Comparison of ENCODE assay signal across 25 mouse cellular contexts in genomic region chr15:20772289-20772688, GRCm38 (mm10).
"Had no signal": no experiment of that assay in that cellular context is flagged by ENCODE, and none has a peak within 500 bp of the region (broad histone marks: within the 10 kb centered on the region; RNA-seq: fewer than 3 reads in every experiment).

No protein-coding gene starts in this region.

- H3K9me3 ChIP-seq: embryonic facial prominence, embryonic 10.5 days; embryonic facial prominence, embryonic 12.5 days; embryonic facial prominence, embryonic 13.5 days; embryonic facial prominence, embryonic 15.5 days; forebrain, embryonic 10.5 days; forebrain, embryonic 12.5 days; forebrain, embryonic 13.5 days; forebrain, embryonic 15.5 days; heart, embryonic 10.5 days had no signal

- H3K9ac ChIP-seq: embryonic facial prominence, embryonic 12.5 days; embryonic facial prominence, embryonic 13.5 days; embryonic facial prominence, embryonic 15.5 days; forebrain, embryonic 12.5 days; forebrain, embryonic 13.5 days; forebrain, embryonic 15.5 days; forebrain, postnatal 0 days had no signal

- H3K27ac ChIP-seq: embryonic facial prominence, embryonic 10.5 days; embryonic facial prominence, embryonic 12.5 days; embryonic facial prominence, embryonic 13.5 days; embryonic facial prominence, embryonic 15.5 days; forebrain, embryonic 10.5 days; forebrain, embryonic 12.5 days; forebrain, embryonic 13.5 days; forebrain, embryonic 15.5 days; gastrocnemius, adult 2 months; heart, adult 2 months; heart, embryonic 10.5 days had no signal

- H3K27me3 ChIP-seq: embryonic facial prominence, embryonic 12.5 days; embryonic facial prominence, embryonic 13.5 days; embryonic facial prominence, embryonic 15.5 days; forebrain, embryonic 12.5 days; forebrain, embryonic 13.5 days; forebrain, embryonic 15.5 days had no signal

- H3K36me3 ChIP-seq: embryonic facial prominence, embryonic 10.5 days; embryonic facial prominence, embryonic 12.5 days; embryonic facial prominence, embryonic 13.5 days; embryonic facial prominence, embryonic 15.5 days; forebrain, embryonic 10.5 days; forebrain, embryonic 12.5 days; forebrain, embryonic 15.5 days; heart, embryonic 10.5 days had no signal

- H3K4me3 ChIP-seq: embryonic facial prominence, embryonic 10.5 days; embryonic facial prominence, embryonic 12.5 days; embryonic facial prominence, embryonic 13.5 days; embryonic facial prominence, embryonic 15.5 days; erythroblast, embryonic 14.5 days; forebrain, embryonic 10.5 days; forebrain, embryonic 12.5 days; forebrain, embryonic 13.5 days; forebrain, embryonic 15.5 days; gastrocnemius, adult 2 months; heart, adult 2 months; heart, embryonic 10.5 days had no signal

- DNase-seq: cerebellum, adult 9-11 months; cerebellum, postnatal 10 days; cerebellum, postnatal 14 days; cerebellum, postnatal 25 days; cerebellum, postnatal 36 days; embryo, embryonic 11 days; forebrain, postnatal 0 days; gastrocnemius, adult 2 months; gastrocnemius, postnatal 10 days; gastrocnemius, postnatal 14 days; gastrocnemius, postnatal 25 days; gastrocnemius, postnatal 36 days; heart, adult 11 months; heart, adult 18-20 months; heart, adult 2 months had no signal

- H3K4me1 ChIP-seq: embryonic facial prominence, embryonic 10.5 days; embryonic facial prominence, embryonic 12.5 days; embryonic facial prominence, embryonic 13.5 days; embryonic facial prominence, embryonic 15.5 days; forebrain, embryonic 10.5 days; forebrain, embryonic 12.5 days; forebrain, embryonic 13.5 days; forebrain, embryonic 15.5 days; heart, embryonic 10.5 days had no signal
